Mouse (Mus musculus) C2C12 (cell line): ENCODE results near the gene Ttbk2.

Experiments used
- CEBPB ChIP-seq: IDR thresholded peaks from one replicate; pipeline ENCODE4 v1.6.1; 2011; ENCODE audit warnings: low read depth, mild to moderate bottlenecking, control low read depth, moderate library complexity
- CTCF ChIP-seq: IDR thresholded peaks from one replicate; pipeline ENCODE4 v1.5.1; 2011; ENCODE audit not compliant: control insufficient read depth, insufficient read depth, insufficient read length
- MAX ChIP-seq: IDR thresholded peaks from one replicate; pipeline ENCODE4 v1.6.1; 2011; ENCODE audit warnings: mild to moderate bottlenecking, control low read depth
- MYOD1 ChIP-seq: IDR thresholded peaks from one replicate; pipeline ENCODE4 v1.6.1; 2011; ENCODE audit warnings: low read depth; ENCODE audit not compliant: control insufficient read depth, insufficient read length
- MYOG ChIP-seq: IDR thresholded peaks from one replicate; pipeline ENCODE4 v1.6.1; 2011; ENCODE audit not compliant: control insufficient read depth, insufficient read length; ENCODE audit errors: extremely low read depth
- USF1 ChIP-seq: IDR thresholded peaks from one replicate; pipeline ENCODE4 v1.6.1; 2011; ENCODE audit warnings: low read depth, mild to moderate bottlenecking, control low read depth, moderate library complexity

DNA sequence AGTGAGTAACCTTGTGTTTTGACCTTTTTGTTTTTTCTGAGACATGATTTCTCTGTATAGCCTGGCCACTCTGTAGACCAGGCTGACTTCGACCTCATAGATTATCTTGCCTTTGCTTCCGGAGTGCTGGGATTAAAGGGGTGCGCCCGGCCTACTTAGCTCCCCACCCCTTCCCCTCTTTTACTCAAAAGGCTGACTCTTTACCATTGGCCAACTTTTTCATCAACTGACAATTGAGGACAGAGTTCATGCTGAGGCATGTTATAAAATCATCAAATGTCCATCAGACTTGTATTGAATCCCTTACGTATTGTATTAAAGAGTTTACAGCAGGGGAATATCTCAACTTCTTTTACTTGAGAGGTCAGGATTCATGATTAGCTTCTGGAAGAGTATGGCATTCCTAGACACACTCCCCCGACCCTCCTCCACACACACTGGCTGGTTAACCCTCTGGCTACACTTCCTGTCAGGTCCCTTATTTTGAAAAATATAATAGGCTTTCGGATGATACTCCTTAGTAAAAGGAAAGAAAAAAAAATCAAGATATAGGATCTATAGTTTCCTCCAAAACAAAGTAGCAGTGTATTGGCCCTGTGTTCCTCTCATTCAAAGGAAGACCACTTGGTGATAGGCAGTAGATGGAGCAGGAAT lies 118.4 kb downstream of the Ttbk2 start:
- TF ChIP-seq CTCF (no peak), USF1 (no peak), MAX (no peak), MYOG (no peak), MYOD1 (no peak), CEBPB (no peak)
